Mouse (Mus musculus) embryo, embryonic 9.5 days (tissue): ENCODE data around the gene Cyp4f17.
"Not testable (repeated sequence)": the region's sequence is repeated elsewhere in the genome, so short reads cannot be mapped to it uniquely, and the experiment has no call there.

ENCODE experiments used
- DNase-seq: peaks from one replicate; pipeline ENCODE4 v3.0.0-alpha.2; 2017; ENCODE audit errors: extremely low spot score

Gene Cyp4f17

GRCm38 (mm10) chr17:32505851-32506728 is at the start of gene Cyp4f17:
Gene Cyp4f17 (plus strand): TSS chr17:32506050.
- DNase-seq = peak; percentile 91

- DNase-seq = no peak
Measured at GRCm38 (mm10) chr17:32468494-32468893, 37.4 kb upstream of the Cyp4f17 start.

- no peak for DNase-seq
Measured at GRCm38 (mm10) chr17:32470795-32471194, 35.1 kb upstream of the Cyp4f17 start.

- DNase-seq = no peak
Measured at GRCm38 (mm10) chr17:32472176-32472575, 33.7 kb upstream of the Cyp4f17 start.

- DNase-seq = no peak
Measured at GRCm38 (mm10) chr17:32474954-32475560, 30.8 kb upstream of the Cyp4f17 start.

GRCm38 (mm10) chr17:32477204-32477603 is 28.6 kb upstream of the Cyp4f17 start:
- DNase-seq = no peak

GRCm38 (mm10) chr17:32478727-32479126 is 27.1 kb upstream of the Cyp4f17 start:
- no peak for DNase-seq

GRCm38 (mm10) chr17:32479554-32480506 is 26.0 kb upstream of the Cyp4f17 start:
- DNase-seq = peak; percentile 10

- DNase-seq = no peak
Measured at GRCm38 (mm10) chr17:32481766-32482165, 24.1 kb upstream of the Cyp4f17 start.

- peak; percentile 53 for DNase-seq
Measured at GRCm38 (mm10) chr17:32483200-32483599, 22.6 kb upstream of the Cyp4f17 start.

GRCm38 (mm10) chr17:32492349-32492980 is 13.4 kb upstream of the Cyp4f17 start:
- DNase-seq = peak; percentile 65

- DNase-seq = peak; percentile 54
Measured at GRCm38 (mm10) chr17:32494601-32495000, 11.2 kb upstream of the Cyp4f17 start.

- not testable (repeated sequence) for DNase-seq
Measured at GRCm38 (mm10) chr17:32500511-32500910, 5.3 kb upstream of the Cyp4f17 start.

- no peak for DNase-seq
Measured at GRCm38 (mm10) chr17:32501051-32501450, 4.8 kb upstream of the Cyp4f17 start.

- DNase-seq = no peak
Measured at GRCm38 (mm10) chr17:32503111-32503510, 2.7 kb upstream of the Cyp4f17 start.

- no peak for DNase-seq
Measured at GRCm38 (mm10) chr17:32506729-32507245, 937 bp downstream of the Cyp4f17 start.

GRCm38 (mm10) chr17:32516126-32516525 is 10.3 kb downstream of the Cyp4f17 start:
- no peak for DNase-seq

GRCm38 (mm10) chr17:32521981-32522380 is 16.1 kb downstream of the Cyp4f17 start:
- no peak for DNase-seq

GRCm38 (mm10) chr17:32522386-32522785 is 16.5 kb downstream of the Cyp4f17 start:
- DNase-seq = no peak

GRCm38 (mm10) chr17:32522816-32523215 is 17.0 kb downstream of the Cyp4f17 start:
- no peak for DNase-seq

- no peak for DNase-seq
Measured at GRCm38 (mm10) chr17:32523895-32524294, 18.0 kb downstream of the Cyp4f17 start.
